Mouse (Mus musculus) cerebellum, adult 2 months (tissue): ENCODE measurements at regions not wholly inside any gene's neighbourhood (a gene's known extent, or its start where the extent isn't known, plus 50 kb on each side); places are given as distances from the start of the nearest gene placed in this dataset.

Source experiments
- CTCF ChIP-seq: fragments of 200-500 bp; IDR thresholded peaks from 2 replicates; pipeline ENCODE4 v1.5.1; 2011; ENCODE audit warnings: low read depth, mild to moderate bottlenecking, control low read depth, low read length, moderate library complexity, borderline replicate concordance; ENCODE audit not compliant: insufficient read depth
- POLR2A ChIP-seq: fragments of 200-500 bp; IDR thresholded peaks from 2 replicates; pipeline ENCODE4 v1.6.1; 2011; ENCODE audit warnings: low read length, control low read depth, borderline replicate concordance; ENCODE audit not compliant: insufficient read depth

DNA sequence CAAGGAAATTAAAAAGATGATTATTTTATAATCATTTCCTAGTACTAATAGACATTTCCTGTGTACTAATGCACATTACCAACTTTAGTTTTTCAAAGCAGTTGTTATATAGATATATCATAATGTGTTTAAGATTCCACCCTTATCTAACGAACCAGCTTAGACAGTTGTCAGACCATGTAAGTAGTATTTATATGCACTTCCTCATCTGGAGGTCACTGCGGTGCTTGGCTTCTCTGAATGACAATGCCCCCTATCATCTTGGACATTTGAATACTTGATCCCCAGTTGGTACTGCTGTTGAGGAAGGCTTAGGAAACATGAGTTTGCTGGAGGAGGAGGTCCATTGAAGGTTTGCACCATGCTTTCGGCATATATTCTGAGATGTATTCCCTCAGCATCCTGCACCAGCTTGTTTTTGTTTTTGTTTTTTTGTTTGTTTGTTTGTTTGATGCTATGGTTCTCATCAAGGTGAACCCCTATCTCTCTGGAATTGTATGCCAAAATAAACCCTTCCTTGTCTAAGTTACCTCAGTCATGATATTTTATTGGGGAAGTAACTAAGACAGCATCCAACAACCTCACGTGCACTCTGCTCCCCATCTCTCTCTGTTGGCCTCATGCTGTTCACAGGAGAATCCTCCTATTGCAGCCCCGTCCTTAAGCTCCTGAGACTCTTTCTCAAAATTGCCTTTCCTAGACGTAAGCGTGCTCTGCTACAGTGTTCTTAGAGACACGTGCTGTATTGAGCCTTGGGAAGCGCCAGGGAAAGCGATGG is 228.4 kb upstream of the Mmadhc start:
- no peak for TF ChIP-seq POLR2A
- no peak for TF ChIP-seq CTCF
